Mouse (Mus musculus) liver, embryonic 15.5 days (tissue): ENCODE results near the gene Gm11985. TPM values are rescaled to one million over a fixed set of nuclear protein-coding genes. Genes with fewer than 3 reads are reported as not detected.

Source experiments
- ATAC-seq: fragments of 200-750 bp; cut with Nextera tagmentation; 2 replicates; pipeline ENCODE4 v1.8.0; 2017; ENCODE audit warnings: moderate number of reproducible peaks, mild to moderate bottlenecking, moderate library complexity; ENCODE audit not compliant: insufficient read depth
- H3K27ac ChIP-seq: fragments of 300-500 bp; sonication (generic); replicated peaks from 2 replicates; pipeline ENCODE4 v1.5.1; 2015; ENCODE audit warnings: mild to moderate bottlenecking, inconsistent platforms
- H3K27me3 ChIP-seq: fragments of 300-500 bp; sonication (generic); 2 replicates; pipeline ENCODE4 v1.6.1; 2015; ENCODE audit warnings: mild to moderate bottlenecking, inconsistent platforms
- H3K36me3 ChIP-seq: fragments of 300-500 bp; sonication (generic); replicated peaks from 2 replicates; pipeline ENCODE4 v1.6.1; 2015; ENCODE audit warnings: moderate library complexity, mild to moderate bottlenecking, inconsistent platforms
- H3K4me1 ChIP-seq: fragments of 300-500 bp; sonication (generic); replicated peaks from 2 replicates; pipeline ENCODE4 v1.6.1; 2015; ENCODE audit warnings: inconsistent platforms
- H3K4me2 ChIP-seq: fragments of 300-500 bp; sonication (generic); 2 replicates; pipeline ENCODE4 v1.6.1; 2015; ENCODE audit warnings: moderate library complexity, mild to moderate bottlenecking, inconsistent platforms
- H3K4me3 ChIP-seq: fragments of 300-500 bp; sonication (generic); replicated peaks from 2 replicates; pipeline ENCODE4 v1.5.1; 2015; ENCODE audit warnings: mild to moderate bottlenecking, inconsistent platforms
- H3K9ac ChIP-seq: fragments of 300-500 bp; sonication (generic); 2 replicates; pipeline ENCODE4 v1.6.1; 2015; ENCODE audit warnings: moderate library complexity, mild to moderate bottlenecking, inconsistent platforms
- H3K9me3 ChIP-seq: fragments of 300-500 bp; sonication (generic); replicated peaks from 2 replicates; pipeline ENCODE4 v1.6.1; 2016; ENCODE audit warnings: inconsistent platforms
- WGBS: fragments of 180-500 bp; shearing (Covaris S2); methylation state at CpG from one replicate; pipeline ENCODE4 v1.1.7; 2015; ENCODE audit warnings: mixed read lengths; ENCODE audit not compliant: insufficient replicate concordance; 5-methylcytosine and 5-hydroxymethylcytosine counted together
- polyA plus RNA-seq: library from polyadenylated mRNA; unstranded; fragments of >200 nt; fragmentation: Nextera tagmentation; extraction: Ambion mirVana; gene quantifications from 2 replicates; pipeline ENCODE4 v1.2.1, GENCODE M21; 2015

Gm11985 gene
- not detected in 2 replicates for polyA plus RNA-seq

DNA sequence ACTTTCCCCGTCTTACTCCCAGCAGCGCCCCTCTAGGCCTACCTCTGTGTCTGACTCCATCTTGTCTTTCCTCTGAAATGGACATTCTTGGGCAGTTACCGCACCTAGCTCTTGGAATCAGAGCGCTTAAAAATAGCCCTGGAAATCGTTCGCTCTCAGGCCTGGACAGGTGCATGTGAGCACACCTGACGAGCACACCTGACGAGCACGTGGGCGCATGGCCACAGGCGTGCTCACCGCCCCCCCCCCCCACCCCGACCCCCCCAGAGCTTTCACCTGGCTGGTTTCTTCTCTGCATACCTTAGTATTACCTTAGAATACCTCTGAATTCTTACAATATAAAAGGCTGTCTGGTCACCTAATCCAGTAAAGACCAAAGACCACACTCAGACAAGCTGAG is at the start of gene Gm11985:
Gene Gm11985, minus strand, starts transcription at position 101 of the 400 bp plus-strand sequence.
- no peaks in the 10 kb centered on the region for H3K9me3 ChIP-seq
- ATAC-seq = no peak
- H3K4me1 ChIP-seq = peaks cover 2% of the 10 kb centered on the region; the same call in 1 of the 2 replicates
- no peak within 1 kb of the TSS for H3K27ac ChIP-seq
- no peaks in the 10 kb centered on the region for H3K36me3 ChIP-seq
- 72% methylated on average over 13 of the region's 13 CpGs for WGBS
- H3K27me3 ChIP-seq = no peaks in the 10 kb centered on the region
- no peak within 1 kb of the TSS for H3K9ac ChIP-seq
- no peak within 1 kb of the TSS for H3K4me2 ChIP-seq
- no peak within 1 kb of the TSS for H3K4me3 ChIP-seq

- Histone ChIP-seq H3K9ac (no peak overlapping the region), H3K9me3 (no peaks in the 10 kb centered on the region), H3K4me1 (no peaks in the 10 kb centered on the region), H3K36me3 (no peaks in the 10 kb centered on the region), H3K27me3 (no peaks in the 10 kb centered on the region), H3K27ac (no peak overlapping the region), H3K4me2 (no peak overlapping the region), H3K4me3 (no peak overlapping the region)
- peak; percentile 25; the same call in 1 of the 2 replicates for ATAC-seq
- WGBS = 35% methylated on average over 6 of the region's 6 CpGs
Measured at GRCm38 (mm10) chr11:7237712-7238111, 49.3 kb upstream of the Gm11985 start.

GRCm38 (mm10) chr11:7236751-7237150 is 48.4 kb upstream of the Gm11985 start:
- Histone ChIP-seq H3K4me3 (no peak overlapping the region), H3K4me2 (no peak overlapping the region), H3K27ac (no peak overlapping the region), H3K36me3 (no peaks in the 10 kb centered on the region), H3K27me3 (no peaks in the 10 kb centered on the region), H3K9me3 (no peaks in the 10 kb centered on the region), H3K9ac (no peak overlapping the region), H3K4me1 (no peaks in the 10 kb centered on the region)
- ATAC-seq = no peak
- 50% methylated on average over 2 of the region's 2 CpGs for WGBS

- H3K27ac ChIP-seq = no peak overlapping the region
- no peak overlapping the region for H3K9ac ChIP-seq
- H3K9me3 ChIP-seq = no peaks in the 10 kb centered on the region
- H3K4me3 ChIP-seq = no peak overlapping the region
- 0 out of 2 replicates have a peak, but pooled peaks have one; percentile 37 for ATAC-seq
- WGBS = 36% methylated on average over 3 of the region's 3 CpGs
- no peaks in the 10 kb centered on the region for H3K4me1 ChIP-seq
- no peaks in the 10 kb centered on the region for H3K36me3 ChIP-seq
- no peaks in the 10 kb centered on the region for H3K27me3 ChIP-seq
- H3K4me2 ChIP-seq = no peak overlapping the region
Measured at GRCm38 (mm10) chr11:7234981-7235609, 46.7 kb upstream of the Gm11985 start.

DNA sequence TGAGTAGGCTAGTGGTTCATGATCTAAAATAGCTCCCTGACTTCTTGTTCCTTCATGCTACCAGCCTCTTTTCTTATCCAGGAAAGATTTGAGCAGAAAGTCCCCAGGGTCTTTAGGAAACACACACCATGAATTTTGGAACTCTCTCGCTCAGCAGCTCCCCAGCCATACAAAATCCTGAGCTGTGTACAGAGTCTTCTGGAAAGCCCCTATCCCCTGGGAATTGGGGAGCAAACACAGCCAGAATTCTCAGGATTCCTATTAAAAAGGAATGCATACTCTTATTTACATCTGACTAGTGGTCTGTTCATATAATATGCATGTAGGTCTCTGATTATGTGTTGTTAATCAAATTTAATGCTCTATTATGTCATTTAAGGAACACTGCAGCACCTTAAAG is 46.1 kb upstream of the Gm11985 start:
- no peaks in the 10 kb centered on the region for H3K4me1 ChIP-seq
- ATAC-seq = no peak
- no peaks in the 10 kb centered on the region for H3K9me3 ChIP-seq
- no peak overlapping the region for H3K9ac ChIP-seq
- H3K4me3 ChIP-seq = no peak overlapping the region
- WGBS = 53% methylated on average over 1 of the region's 1 CpGs
- H3K4me2 ChIP-seq = no peak overlapping the region
- no peaks in the 10 kb centered on the region for H3K27me3 ChIP-seq
- no peaks in the 10 kb centered on the region for H3K36me3 ChIP-seq
- H3K27ac ChIP-seq = no peak overlapping the region

- Histone ChIP-seq H3K9me3 (no peaks in the 10 kb centered on the region), H3K4me2 (no peak overlapping the region), H3K9ac (no peak overlapping the region), H3K27me3 (no peaks in the 10 kb centered on the region), H3K27ac (no peak overlapping the region), H3K36me3 (no peaks in the 10 kb centered on the region), H3K4me1 (no peaks in the 10 kb centered on the region), H3K4me3 (no peak overlapping the region)
- WGBS = 48% methylated on average over 2 of the region's 2 CpGs
- no peak for ATAC-seq
Measured at GRCm38 (mm10) chr11:7233333-7233732, 45.0 kb upstream of the Gm11985 start.

- Histone ChIP-seq H3K27me3 (no peaks in the 10 kb centered on the region), H3K4me1 (no peaks in the 10 kb centered on the region), H3K4me3 (no peak overlapping the region), H3K4me2 (no peak overlapping the region), H3K36me3 (no peaks in the 10 kb centered on the region), H3K27ac (no peak overlapping the region), H3K9me3 (no peaks in the 10 kb centered on the region), H3K9ac (no peak overlapping the region)
- WGBS = 48% methylated on average over 4 of the region's 4 CpGs
- ATAC-seq = no peak
Measured at GRCm38 (mm10) chr11:7231958-7232357, 43.6 kb upstream of the Gm11985 start.

DNA sequence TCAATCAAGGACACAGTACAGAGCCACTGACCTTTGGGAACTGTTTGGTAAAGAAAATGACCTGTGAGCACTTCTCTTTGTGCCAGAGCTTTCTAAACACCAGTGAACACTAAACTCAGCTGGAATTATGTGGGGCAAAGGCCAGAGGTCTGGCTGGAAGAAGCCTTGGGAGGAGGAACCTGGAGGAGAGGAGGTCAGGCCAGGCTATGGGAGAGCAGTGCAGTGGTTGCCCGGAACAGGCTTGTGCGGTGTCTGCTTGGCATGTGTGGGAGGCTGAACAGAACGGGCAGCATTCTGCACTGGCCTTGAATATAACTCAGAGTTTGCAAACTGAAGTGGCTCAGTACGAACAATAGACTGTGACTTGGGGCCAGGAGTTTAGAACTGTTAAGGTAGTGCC is 41.6 kb upstream of the Gm11985 start:
- H3K9me3 ChIP-seq = no peaks in the 10 kb centered on the region
- ATAC-seq = no peak
- no peak overlapping the region for H3K9ac ChIP-seq
- H3K27ac ChIP-seq = no peak overlapping the region
- H3K4me1 ChIP-seq = no peaks in the 10 kb centered on the region
- no peaks in the 10 kb centered on the region for H3K36me3 ChIP-seq
- WGBS = 64% methylated on average over 4 of the region's 4 CpGs
- H3K4me2 ChIP-seq = no peak overlapping the region
- H3K27me3 ChIP-seq = no peaks in the 10 kb centered on the region
- no peak overlapping the region for H3K4me3 ChIP-seq

GRCm38 (mm10) chr11:7228107-7228506 is 39.7 kb upstream of the Gm11985 start:
- no peak for ATAC-seq
- WGBS = 55% methylated on average over 4 of the region's 4 CpGs

GRCm38 (mm10) chr11:7226810-7227550 is 38.6 kb upstream of the Gm11985 start:
- no peak for ATAC-seq
- Histone ChIP-seq H3K9me3 (no peaks in the 10 kb centered on the region), H3K36me3 (no peaks in the 10 kb centered on the region), H3K27ac (no peak overlapping the region), H3K9ac (no peak overlapping the region), H3K4me3 (no peak overlapping the region), H3K4me1 (no peaks in the 10 kb centered on the region), H3K4me2 (no peak overlapping the region), H3K27me3 (no peaks in the 10 kb centered on the region)
- 61% methylated on average over 7 of the region's 7 CpGs for WGBS

More at GRCm38 (mm10) chr11:7228107-7228506, 39.7 kb upstream of the Gm11985 start:
- Histone ChIP-seq H3K4me3 (no peak overlapping the region), H3K4me2 (no peak overlapping the region), H3K36me3 (no peaks in the 10 kb centered on the region), H3K9ac (no peak overlapping the region), H3K9me3 (no peaks in the 10 kb centered on the region), H3K27me3 (no peaks in the 10 kb centered on the region), H3K4me1 (no peaks in the 10 kb centered on the region), H3K27ac (no peak overlapping the region)

GRCm38 (mm10) chr11:7226200-7226599 is 37.8 kb upstream of the Gm11985 start:
- no peaks in the 10 kb centered on the region for H3K4me1 ChIP-seq

More at GRCm38 (mm10) chr11:7226200-7226599, 37.8 kb upstream of the Gm11985 start:
- WGBS = 51% methylated on average over 2 of the region's 2 CpGs
- Histone ChIP-seq H3K27ac (no peak overlapping the region), H3K36me3 (no peaks in the 10 kb centered on the region), H3K4me2 (no peak overlapping the region), H3K9ac (no peak overlapping the region), H3K9me3 (no peaks in the 10 kb centered on the region), H3K4me3 (no peak overlapping the region), H3K27me3 (no peaks in the 10 kb centered on the region)
- no peak for ATAC-seq
